Mouse (Mus musculus): ENCODE results near the gene Serpinb8. TPM values are rescaled to one million over a fixed set of nuclear protein-coding genes. Genes with fewer than 3 reads are reported as not detected.
A peak's percentile ranks its signal among the peaks of the same experiment; 100 is the strongest.

Gene Serpinb8
- polyA plus RNA-seq, 1 experiment from 2014 or later: 6.2 TPM

DNA sequence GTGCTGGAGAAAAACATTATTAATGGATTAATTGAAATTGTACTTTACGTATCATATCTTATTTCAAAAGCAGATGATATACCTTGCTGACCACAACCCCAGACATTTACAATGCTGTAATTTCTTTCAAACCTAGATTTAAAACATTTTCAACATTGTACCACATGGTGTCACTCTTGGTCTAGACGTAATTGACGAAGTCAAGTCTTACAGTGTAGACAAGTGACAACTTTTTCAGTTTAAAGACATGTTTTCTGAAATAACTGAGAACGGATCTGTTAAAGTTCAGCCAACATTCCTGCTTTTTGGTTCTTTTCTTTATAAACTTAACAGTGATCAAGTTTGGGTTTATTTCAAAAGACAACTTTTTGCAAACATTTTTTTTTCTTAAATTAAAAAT lies 46.1 kb downstream of the Serpinb8 start:
- Histone ChIP-seq H3K27ac (ENCODE audit: low read length) (no peak overlapping the region), H3K4me2 (replicated peaks; ENCODE audit: low read depth, low read length) (no peak overlapping the region), H3K9ac (replicated peaks; ENCODE audit: low read depth) (no peak overlapping the region), H3K4me1 (ENCODE audit: insufficient read depth, low read depth, low read length) (no peaks in the 10 kb centered on the region), H3K27me3 (replicated peaks; ENCODE audit: insufficient read depth, low read length) (no peaks in the 10 kb centered on the region), H3K4me3 (ENCODE audit: low read depth, low read length) (no peak overlapping the region), H3K36me3 (ENCODE audit: insufficient read depth, low read length) (no peaks in the 10 kb centered on the region), H3K9me3 (ENCODE audit: low read length) (no peaks in the 10 kb centered on the region)
- no peak for ATAC-seq
- peak; percentile 57 for DNase-seq (ENCODE audit: low spot score)
- TF ChIP-seq CTCF (IDR thresholded peaks at IDR 0.05): peak; percentile 67
- TF ChIP-seq EP300 (IDR thresholded peaks at IDR 0.05): no peak
- 26% methylated on average over 4 of the region's 4 CpGs for WGBS

DNA sequence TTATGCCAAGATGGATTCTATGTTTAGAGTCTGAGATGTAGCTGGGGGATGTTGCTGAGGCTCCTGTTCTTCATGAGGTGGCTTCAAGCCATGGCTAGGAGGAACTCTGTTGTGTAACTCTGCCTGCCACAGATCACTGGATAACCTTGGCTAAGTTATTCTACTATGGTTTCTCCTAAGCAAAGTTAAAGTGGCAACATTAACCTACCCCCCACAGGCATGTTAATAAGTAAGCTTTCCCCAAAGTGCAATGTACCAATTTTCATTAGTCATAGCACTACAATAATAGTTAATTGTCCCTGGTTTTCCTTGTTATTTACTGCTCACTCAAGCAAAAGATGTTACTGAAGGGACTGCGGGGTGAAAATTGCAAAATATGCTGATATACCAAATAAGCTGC lies 48.2 kb downstream of the Serpinb8 start:
- 75% methylated on average over 1 of the region's 1 CpGs for WGBS
- no peak for TF ChIP-seq EP300 (IDR thresholded peaks at IDR 0.05)
- no peak for TF ChIP-seq CTCF (IDR thresholded peaks at IDR 0.05)
- ATAC-seq (no peak), DNase-seq (ENCODE audit: low spot score) (no peak)
- H3K4me3 ChIP-seq (ENCODE audit: low read depth, low read length): no peak overlapping the region
- H3K4me2 ChIP-seq (replicated peaks; ENCODE audit: low read depth, low read length): no peak overlapping the region
- no peak overlapping the region for H3K9ac ChIP-seq (replicated peaks; ENCODE audit: low read depth)
- H3K36me3 ChIP-seq (ENCODE audit: insufficient read depth, low read length): no peaks in the 10 kb centered on the region
- no peak overlapping the region for H3K27ac ChIP-seq (ENCODE audit: low read length)
- H3K9me3 ChIP-seq (ENCODE audit: low read length): no peaks in the 10 kb centered on the region
- no peaks in the 10 kb centered on the region for H3K27me3 ChIP-seq (replicated peaks; ENCODE audit: insufficient read depth, low read length)
- no peaks in the 10 kb centered on the region for H3K4me1 ChIP-seq (ENCODE audit: insufficient read depth, low read depth, low read length)

DNA sequence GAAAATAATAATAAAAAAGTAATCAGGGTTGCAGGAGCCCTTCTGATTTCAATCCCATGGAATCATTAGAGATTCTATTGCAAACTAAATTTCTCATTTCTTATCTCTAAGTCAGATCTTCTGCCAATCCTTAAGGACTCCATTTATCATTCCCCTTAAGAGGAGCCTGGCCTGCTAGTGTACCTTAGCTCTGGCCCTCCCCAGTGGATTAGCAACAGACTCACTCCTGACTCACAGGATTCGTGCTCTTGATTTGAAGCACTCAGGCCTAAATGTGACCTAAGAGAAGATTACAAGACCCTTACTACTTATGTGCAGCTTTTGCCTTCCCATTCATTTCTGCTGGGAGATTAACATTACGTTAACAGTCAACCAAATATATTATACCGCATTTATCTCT lies 48.7 kb downstream of the Serpinb8 start:
- no peak for TF ChIP-seq EP300 (IDR thresholded peaks at IDR 0.05)
- 81% methylated on average over 3 of the region's 3 CpGs for WGBS

DNA sequence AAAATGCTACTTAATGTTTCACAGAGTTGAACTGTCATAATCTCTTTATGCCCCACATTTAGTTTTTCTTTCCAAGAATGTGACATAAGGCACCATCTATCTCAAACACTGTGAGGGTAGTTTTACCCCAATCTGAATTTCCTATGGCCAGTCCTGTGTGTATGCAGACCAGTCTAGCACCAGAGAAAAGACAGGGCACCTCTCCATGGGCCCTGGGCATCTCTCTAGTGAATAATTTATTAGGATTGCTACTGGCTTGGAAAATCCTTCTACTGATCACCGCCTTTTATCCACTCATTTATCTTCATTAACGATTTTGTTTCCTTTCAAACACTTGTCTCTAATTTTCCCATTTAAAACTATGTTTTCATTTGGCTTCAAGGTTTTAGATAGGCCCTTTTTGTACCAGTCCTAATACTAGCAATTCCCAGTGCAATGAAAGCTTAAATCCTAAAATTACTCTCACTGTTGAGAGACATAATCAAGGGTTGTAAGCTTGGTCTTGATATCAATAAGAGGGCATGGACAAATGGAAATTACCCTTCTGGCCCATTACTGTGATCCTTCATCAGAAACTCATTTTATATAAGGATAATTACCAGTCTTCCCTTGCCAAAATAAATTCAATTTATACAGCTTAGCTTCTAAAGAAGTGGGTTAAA lies 52.8 kb downstream of the Serpinb8 start:
- H3K4me1 ChIP-seq (ENCODE audit: insufficient read depth, low read depth, low read length): no peaks in the 10 kb centered on the region
- H3K4me3 ChIP-seq (ENCODE audit: low read depth, low read length): no peak overlapping the region
- H3K36me3 ChIP-seq (ENCODE audit: insufficient read depth, low read length): no peaks in the 10 kb centered on the region
- H3K27me3 ChIP-seq (replicated peaks; ENCODE audit: insufficient read depth, low read length): no peaks in the 10 kb centered on the region
- whole genome bisulfite sequencing: 81% methylated on average over 2 of the region's 2 CpGs
- no peak overlapping the region for H3K9ac ChIP-seq (replicated peaks; ENCODE audit: low read depth)
- no peak overlapping the region for H3K27ac ChIP-seq (ENCODE audit: low read length)
- DNase-seq (ENCODE audit: low spot score): no peak
- no peak overlapping the region for H3K4me2 ChIP-seq (replicated peaks; ENCODE audit: low read depth, low read length)
- TF ChIP-seq CTCF (IDR thresholded peaks at IDR 0.05) (no peak), EP300 (IDR thresholded peaks at IDR 0.05) (no peak)
- no peak for ATAC-seq
- no peaks in the 10 kb centered on the region for H3K9me3 ChIP-seq (ENCODE audit: low read length)

More for the DNA sequence above, 48.7 kb downstream of the Serpinb8 start:
- Histone ChIP-seq H3K9me3 (ENCODE audit: low read length) (no peaks in the 10 kb centered on the region), H3K9ac (replicated peaks; ENCODE audit: low read depth) (no peak overlapping the region), H3K36me3 (ENCODE audit: insufficient read depth, low read length) (no peaks in the 10 kb centered on the region), H3K27ac (ENCODE audit: low read length) (no peak overlapping the region), H3K4me1 (ENCODE audit: insufficient read depth, low read depth, low read length) (no peaks in the 10 kb centered on the region), H3K27me3 (replicated peaks; ENCODE audit: insufficient read depth, low read length) (no peaks in the 10 kb centered on the region), H3K4me3 (ENCODE audit: low read depth, low read length) (no peak overlapping the region), H3K4me2 (replicated peaks; ENCODE audit: low read depth, low read length) (no peak overlapping the region)
- DNase-seq (ENCODE audit: low spot score): no peak
- ATAC-seq: no peak

DNA sequence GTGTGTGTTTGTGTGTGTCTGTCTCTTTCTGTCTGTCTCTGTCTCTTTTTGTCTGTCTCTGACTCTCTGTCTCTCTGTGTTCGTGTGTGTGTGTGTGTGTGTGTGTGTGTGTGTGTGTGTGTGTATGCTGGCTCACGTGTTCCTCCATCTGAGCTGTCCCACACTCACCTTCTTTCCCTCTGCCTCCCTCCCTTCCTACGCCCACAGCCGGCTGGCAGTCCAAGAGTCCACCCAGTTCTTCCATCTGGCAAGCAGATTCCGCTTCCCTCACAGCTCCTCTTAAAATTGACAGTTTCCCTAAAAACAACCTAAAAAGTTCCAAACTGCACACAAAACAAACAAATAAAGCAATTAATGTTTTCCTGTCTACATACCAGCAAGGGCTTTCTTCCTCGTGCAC lies 55.3 kb downstream of the Serpinb8 start:
- Histone ChIP-seq H3K4me1 (ENCODE audit: insufficient read depth, low read depth, low read length) (no peaks in the 10 kb centered on the region), H3K27ac (ENCODE audit: low read length) (no peak overlapping the region), H3K4me2 (replicated peaks; ENCODE audit: low read depth, low read length) (no peak overlapping the region), H3K9ac (replicated peaks; ENCODE audit: low read depth) (no peak overlapping the region), H3K27me3 (replicated peaks; ENCODE audit: insufficient read depth, low read length) (no peaks in the 10 kb centered on the region), H3K9me3 (ENCODE audit: low read length) (no peaks in the 10 kb centered on the region), H3K4me3 (ENCODE audit: low read depth, low read length) (no peak overlapping the region), H3K36me3 (ENCODE audit: insufficient read depth, low read length) (no peaks in the 10 kb centered on the region)
- ATAC-seq (no peak), DNase-seq (ENCODE audit: low spot score) (no peak)
- WGBS: 68% methylated on average over 5 of the region's 6 CpGs
- TF ChIP-seq CTCF (IDR thresholded peaks at IDR 0.05) (no peak), EP300 (IDR thresholded peaks at IDR 0.05) (no peak)

DNA sequence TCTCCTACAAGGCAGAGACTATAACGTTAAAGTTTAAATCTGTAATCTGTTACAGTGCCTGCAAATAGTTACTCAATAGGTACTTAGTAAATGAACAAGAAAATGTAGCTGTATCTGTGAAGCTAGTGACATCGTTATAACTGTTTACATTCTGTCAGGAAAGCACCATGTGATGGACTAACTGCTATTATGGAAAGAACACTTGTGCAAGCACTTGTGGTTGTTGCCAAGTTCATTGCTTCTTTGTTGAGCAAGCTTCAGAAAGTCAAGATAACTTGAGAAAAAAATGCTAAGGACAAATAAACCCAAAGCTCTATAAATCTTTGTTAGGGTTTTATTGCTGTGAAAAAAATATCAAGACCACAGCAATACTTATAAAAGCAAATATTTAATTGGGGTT lies 67.9 kb downstream of the Serpinb8 start:
- H3K27ac ChIP-seq (ENCODE audit: low read length): no peak overlapping the region
- TF ChIP-seq CTCF (IDR thresholded peaks at IDR 0.05): no peak
- peak; percentile 86 for TF ChIP-seq EP300 (IDR thresholded peaks at IDR 0.05)
- peak; percentile 91 for ATAC-seq
- H3K4me3 ChIP-seq (ENCODE audit: low read depth, low read length): no peak overlapping the region
- H3K4me2 ChIP-seq (replicated peaks; ENCODE audit: low read depth, low read length): no peak overlapping the region
- no peaks in the 10 kb centered on the region for H3K4me1 ChIP-seq (ENCODE audit: insufficient read depth, low read depth, low read length)
- no peaks in the 10 kb centered on the region for H3K27me3 ChIP-seq (replicated peaks; ENCODE audit: insufficient read depth, low read length)
- H3K9me3 ChIP-seq (ENCODE audit: low read length): no peaks in the 10 kb centered on the region
- H3K9ac ChIP-seq (replicated peaks; ENCODE audit: low read depth): no peak overlapping the region
- WGBS: 21% methylated on average over 2 of the region's 2 CpGs
- no peaks in the 10 kb centered on the region for H3K36me3 ChIP-seq (ENCODE audit: insufficient read depth, low read length)
- DNase-seq (ENCODE audit: low spot score): peak; percentile 93

Other genes starting within 250 kb of the Serpinb8 start
- 0.11 and 0.12 TPM in 2 replicates for gene Serpinb11, start 228.8 kb upstream of the Serpinb8 start, polyA plus RNA-seq (2015; fragmentation: Nextera tagmentation; extraction: Ambion mirVana)
- not detected in 2 replicates for gene Serpinb7, start 190.4 kb upstream of the Serpinb8 start, polyA plus RNA-seq (2015; fragmentation: Nextera tagmentation; extraction: Ambion mirVana)
- 0.60 and 0.76 TPM in 2 replicates for gene Serpinb2, start 78.6 kb upstream of the Serpinb8 start, polyA plus RNA-seq (2015; fragmentation: Nextera tagmentation; extraction: Ambion mirVana)

Measured in lung, postnatal 0 days (tissue).